Mouse (Mus musculus): ENCODE data around the gene Klhdc3.

Klhdc3 gene

DNA sequence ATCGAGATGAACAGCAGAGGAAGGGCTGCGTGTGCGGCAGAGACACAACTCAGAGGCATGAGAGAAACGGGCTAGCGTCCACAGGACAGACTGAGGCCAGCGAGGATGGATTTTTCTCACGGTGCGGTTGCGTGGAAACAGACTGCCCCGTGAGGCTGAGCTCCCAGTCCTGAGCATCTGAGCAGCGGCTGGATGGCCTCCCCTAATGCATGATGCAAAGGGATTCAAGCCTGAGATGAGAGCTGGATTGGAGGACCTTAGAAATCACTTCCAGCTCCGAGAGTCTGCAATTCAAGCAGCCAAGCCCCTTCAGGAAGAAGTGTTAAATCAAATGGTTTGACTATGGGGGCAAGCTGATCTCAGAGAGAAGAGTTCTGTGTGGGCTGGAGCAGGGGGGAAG lies 20.8 kb upstream of the Klhdc3 start:
- no peak for DNase-seq

- DNase-seq: no peak
Observed at GRCm38 (mm10) chr17:46699912-46700311, 19.2 kb upstream of the Klhdc3 start.

- DNase-seq: no peak
Observed at GRCm38 (mm10) chr17:46699245-46699644, 18.5 kb upstream of the Klhdc3 start.

GRCm38 (mm10) chr17:46698515-46698914 lies 17.8 kb upstream of the Klhdc3 start:
- DNase-seq: no peak

DNA sequence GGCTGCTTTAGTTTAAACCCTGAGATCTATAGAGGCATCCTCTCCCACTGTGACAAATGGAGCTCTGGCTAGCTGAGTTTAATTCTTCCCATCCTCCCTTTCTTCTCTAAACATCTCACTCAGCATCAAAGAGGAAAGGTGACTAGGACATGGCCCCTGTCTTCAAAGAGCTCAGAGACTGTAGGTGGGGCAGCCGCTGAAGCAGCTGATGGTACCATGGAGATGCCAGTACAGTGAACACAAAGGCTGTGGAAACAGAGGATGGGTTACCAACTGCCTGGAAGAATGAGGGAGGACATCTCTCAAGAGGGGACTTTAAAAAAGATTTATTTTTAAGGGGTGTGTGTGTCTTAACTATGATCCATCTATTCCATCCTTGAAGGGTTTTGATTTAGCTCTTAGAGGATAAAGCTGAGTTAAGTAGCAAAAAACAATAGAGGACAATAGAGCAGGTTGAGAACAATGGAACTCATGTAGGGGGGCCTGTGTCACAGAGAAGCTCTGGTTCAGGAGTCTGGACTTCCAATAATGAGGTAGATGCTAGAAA lies 13.9 kb upstream of the Klhdc3 start:
- DNase-seq: no peak

- no peak for DNase-seq
Observed at GRCm38 (mm10) chr17:46691390-46691789, 10.7 kb upstream of the Klhdc3 start.

DNA sequence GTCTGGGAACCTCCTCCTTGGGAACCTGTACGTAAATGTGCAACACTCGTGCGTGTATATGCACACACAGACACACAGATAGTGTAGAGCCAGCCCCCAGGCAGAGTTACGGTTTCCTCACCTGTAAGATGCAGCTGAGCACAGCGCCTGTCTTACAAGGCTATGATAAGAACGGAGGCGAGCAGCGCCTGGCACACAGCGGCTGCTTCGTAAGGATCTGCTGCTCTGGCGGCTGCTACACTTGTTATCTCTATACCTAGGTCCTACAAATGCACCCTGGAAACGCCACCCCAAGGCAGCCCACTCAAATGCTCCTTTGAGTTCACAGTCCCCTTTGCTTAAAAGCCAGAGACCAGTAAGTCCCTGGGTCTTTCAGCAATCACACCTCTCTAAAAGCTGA lies 10.0 kb upstream of the Klhdc3 start:
- DNase-seq: no peak

GRCm38 (mm10) chr17:46685913-46686312 lies 5.2 kb upstream of the Klhdc3 start:
- no peak for DNase-seq

- DNase-seq: no peak
Observed at GRCm38 (mm10) chr17:46682654-46683389, 2.1 kb upstream of the Klhdc3 start.

GRCm38 (mm10) chr17:46681466-46682118 lies 878 bp upstream of the Klhdc3 start:
- no peak for DNase-seq

DNA sequence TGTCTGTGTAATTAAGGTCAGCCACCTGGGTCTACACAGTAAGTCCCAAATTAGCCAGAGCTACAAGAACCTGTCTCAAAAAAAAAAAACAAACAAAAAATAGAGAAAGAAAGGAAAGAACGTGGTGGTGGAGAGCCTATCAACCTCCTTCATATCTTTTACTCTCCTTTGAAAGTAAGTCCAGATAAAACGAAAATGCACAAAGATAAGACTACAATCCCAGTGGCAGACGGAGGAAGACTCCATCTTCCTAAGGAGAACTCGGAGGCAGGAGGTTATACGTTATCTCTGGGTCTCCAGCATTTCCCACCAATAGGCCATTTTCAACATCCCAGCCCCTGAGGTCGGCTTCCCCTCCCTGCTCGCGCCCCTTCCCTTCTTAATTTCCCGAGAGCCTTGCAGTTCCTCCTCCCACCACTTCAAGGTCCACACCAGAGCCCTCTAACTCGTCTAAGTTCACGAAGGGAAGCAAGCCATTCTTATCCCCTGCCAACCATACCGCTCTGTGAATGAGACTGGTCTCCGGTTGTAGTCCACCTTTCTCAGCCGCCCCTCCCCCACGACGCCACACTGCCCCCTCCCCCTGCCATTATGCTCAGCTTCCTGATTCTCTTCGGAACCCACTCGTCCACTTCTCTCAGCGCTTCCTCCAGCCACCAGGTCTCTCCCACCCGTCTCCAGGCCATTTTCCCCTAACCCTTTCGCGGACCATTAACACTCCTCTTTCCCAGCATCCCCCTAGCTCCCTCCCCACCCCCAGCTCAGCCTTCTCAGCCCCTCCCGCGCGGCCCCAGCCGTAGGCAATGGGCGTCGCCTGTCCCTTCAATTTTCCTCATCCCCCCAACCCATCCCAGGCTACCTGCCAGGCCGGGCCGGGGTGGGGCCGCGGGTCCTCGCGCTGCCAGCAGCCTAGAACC lies 613 bp downstream of the Klhdc3 start:
- peak in 1 of 2 experiments; percentile 49 for DNase-seq

DNA sequence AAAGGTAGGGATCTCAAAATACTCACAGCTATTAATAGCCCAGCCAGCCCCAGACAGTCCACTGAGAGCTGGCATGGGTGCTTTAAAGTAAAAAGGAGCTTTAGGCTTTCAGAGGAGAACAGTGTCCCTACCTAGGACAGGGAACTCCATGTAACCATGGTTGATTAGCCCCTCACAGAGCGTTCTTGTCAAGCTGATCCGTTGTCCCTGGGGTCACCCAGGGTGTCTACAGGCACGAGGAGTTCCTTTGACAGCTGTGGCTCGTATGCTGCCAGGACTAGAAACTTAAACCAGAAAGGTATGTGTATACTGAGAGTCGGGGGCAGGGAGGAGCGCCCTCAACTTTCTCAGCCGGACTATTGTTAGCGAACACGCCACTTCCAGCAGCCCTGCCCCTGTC lies 1.8 kb downstream of the Klhdc3 start:
- DNase-seq: no peak

DNA sequence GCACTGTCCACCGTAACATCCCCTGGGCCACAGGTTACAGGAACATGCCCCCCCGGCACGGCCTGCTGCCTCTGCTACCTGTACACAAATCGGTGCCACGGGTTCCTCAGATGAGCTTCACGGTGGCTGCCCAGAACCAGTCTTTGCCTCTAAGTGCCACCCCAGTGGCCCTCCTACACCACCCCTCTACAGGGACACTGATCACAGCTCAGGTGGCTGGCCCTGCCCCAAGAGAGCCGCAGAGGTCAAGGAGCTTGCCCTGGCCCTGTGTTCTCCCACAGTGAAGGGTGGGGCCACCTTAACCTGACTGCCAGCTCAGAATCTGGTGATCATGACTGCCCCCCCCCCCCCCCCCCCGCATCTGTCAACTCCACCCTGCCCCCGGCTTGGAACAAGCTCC lies 2.3 kb downstream of the Klhdc3 start, which contains the start of gene Mea1:
TSS of gene Mea1 (plus strand) at position 378 of the 400 bp plus-strand sequence.
- no peak for DNase-seq

- peak in 1 of 2 experiments; percentile 25 for DNase-seq
Observed at GRCm38 (mm10) chr17:46674530-46675283, 6.0 kb downstream of the Klhdc3 start.

DNA sequence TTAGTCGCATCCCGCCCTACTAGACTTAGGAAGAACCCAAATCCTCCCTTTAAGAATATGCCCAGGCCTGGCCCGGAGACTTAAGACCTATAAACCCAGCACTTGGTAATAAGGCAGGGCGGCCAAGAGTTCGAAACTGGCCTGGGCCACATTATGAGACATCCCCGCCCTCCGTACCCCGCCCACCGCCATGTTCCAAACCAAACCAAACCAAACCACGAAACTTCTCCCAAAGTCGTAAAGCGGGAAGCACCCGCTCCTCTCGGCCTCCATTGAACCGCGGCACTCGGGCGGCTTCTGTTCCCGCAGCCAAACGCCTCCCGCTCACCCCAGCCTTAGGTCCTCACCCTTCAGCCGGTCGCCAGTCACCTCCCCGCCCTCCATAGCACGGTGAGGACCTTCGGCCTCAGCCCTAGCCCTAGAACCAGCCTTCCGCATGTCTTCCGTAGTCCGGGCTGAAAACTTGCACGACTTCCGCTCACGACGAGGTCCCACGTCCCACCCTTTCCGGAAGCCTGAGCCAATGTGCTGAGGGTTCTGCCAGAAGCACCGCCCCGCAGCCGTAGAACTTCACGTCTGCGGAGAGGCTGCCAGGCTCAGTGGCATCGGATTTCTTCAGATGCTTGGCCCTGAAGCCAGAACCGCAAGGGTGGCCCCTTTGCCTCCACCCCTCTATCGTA lies 6.7 kb downstream of the Klhdc3 start, which contains the start of gene Rrp36:
TSS of gene Rrp36 (minus strand) at position 503 of the 680 bp plus-strand sequence.
- DNase-seq: peak; percentile 77 to 83

DNA sequence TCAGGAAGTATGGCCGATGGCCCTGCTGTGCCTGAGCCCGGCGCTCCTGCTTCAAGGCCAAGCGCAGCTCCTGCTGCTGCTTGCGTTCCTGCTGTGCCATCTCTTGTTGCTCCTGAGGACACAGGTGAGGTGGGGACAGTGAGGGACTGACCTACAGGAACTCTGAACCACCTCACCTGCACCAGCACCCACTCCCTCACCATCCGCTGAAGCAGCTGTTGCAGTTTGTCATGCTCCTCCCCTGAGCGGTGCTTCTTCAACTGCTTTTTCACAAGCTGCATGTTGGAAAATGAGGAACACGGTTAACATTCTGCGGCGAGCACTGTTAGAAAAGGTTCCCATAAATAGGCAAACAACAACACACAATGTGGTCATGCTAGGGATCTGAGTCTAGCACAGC lies 10.8 kb downstream of the Klhdc3 start:
- no peak for DNase-seq

DNA sequence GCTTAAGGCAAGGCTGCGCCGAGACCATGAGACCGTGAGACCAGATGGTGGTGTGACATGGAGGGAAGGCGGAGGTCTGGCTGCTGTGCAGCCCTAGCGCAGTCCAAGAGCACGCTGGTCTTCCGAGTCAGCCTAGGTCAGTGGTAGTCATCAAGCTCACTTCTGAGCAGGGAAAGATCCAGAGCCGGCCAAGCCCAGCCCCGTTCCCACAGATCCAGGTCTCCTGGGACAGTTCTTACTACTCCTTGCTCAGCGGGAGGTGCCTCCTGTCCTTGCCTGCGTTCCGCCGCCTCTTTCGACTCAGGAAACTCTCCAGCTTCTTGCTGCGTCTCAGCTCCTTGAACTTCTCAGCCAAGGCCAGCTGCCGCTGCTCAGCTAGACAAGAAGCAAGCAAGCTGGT lies 13.0 kb downstream of the Klhdc3 start:
- no peak for DNase-seq

- no peak for DNase-seq
Observed at GRCm38 (mm10) chr17:46662730-46663129, 18.0 kb downstream of the Klhdc3 start.

DNA sequence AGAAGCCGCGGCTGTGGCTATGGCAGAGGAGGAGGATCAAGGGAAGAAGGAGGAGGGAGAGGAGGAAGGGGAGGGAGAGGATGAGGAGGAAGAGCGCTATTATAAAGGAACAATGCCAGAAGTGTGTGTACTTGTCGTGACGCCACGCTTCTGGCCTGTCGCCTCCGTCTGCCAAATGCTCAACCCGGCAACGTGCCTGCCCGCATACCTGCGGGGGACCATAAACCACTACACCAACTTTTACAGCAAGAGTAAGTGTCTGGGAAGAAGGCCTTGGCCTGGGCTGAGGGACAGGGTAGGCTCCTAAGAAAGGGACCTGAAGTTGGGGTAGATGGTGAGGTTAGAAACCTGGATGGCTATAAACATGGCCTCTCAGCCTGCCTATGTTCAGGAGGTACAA lies 18.7 kb downstream of the Klhdc3 start:
- no peak for DNase-seq

DNA sequence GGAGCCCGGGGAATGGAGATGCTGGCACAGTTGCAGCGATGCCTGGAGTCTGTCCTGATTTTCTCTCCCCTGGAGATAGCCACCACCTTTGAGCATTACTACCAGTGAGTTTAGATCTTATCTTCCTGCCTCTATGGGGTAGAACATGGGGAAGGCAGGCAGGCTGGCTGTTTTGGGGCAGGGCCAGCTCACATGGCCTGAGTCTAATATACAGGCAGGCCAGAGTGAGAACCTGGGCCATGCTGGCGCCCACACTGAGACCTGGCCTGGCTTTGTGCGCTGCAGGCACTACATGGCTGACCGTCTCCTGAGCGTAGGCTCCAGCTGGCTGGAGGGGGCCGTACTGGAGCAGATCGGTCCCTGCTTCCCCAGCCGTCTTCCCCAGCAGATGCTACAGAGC lies 19.4 kb downstream of the Klhdc3 start:
- DNase-seq: no peak

GRCm38 (mm10) chr17:46656054-46656453 lies 24.7 kb downstream of the Klhdc3 start:
- no peak for DNase-seq
